Mouse (Mus musculus) cerebellum, adult 9-10 months (tissue): ENCODE measurements around the gene Stk19.

Source experiments
- DNase-seq: peaks from one replicate; pipeline ENCODE4 v3.0.0; 2022

The Stk19 gene

DNA sequence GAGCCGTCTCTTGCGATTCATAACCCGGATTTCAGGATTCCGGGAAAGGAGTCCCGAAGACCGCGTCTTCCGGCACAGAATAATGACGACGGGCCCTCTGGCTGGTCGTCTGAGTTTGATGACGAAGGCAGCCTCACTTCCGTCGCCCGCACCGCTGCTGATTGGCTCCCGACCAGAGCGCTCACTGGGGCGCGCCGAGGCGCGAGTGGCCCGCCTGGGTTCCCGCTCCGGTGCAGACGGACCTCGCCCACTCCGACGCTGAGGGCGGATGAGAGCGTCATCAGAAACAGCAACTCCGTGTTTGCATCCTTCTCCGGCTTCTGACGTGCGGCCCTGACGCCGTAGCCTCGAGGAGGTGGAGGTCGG lies at the start of gene Stk19, which contains the start of gene Dxo:
Stk19 (minus strand) TSS at position 90 of the 366 bp plus-strand sequence.
Dxo (plus strand) TSS at position 164 of the 366 bp plus-strand sequence.
- DNase-seq: peak; percentile 94

DNA sequence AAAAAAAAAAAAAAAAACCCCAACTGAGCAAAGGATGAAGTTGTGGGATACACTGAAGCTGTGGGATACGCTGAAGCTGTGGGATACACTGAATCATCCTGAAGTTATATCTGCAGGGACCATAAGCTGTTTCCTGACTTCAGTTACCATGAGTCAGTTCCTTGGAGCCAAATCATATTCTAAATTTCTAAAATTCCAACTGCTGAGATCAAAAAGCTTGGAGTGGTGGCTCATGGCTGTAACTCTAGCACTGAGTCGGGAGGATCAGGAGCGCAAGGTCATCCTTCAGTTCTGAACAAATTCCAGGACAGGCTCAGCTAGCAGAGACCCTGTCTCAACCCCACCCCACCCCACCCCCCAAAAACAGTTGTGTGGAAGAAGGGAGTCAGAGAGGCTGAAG lies 48.9 kb upstream of the Stk19 start:
- no peak for DNase-seq

DNA sequence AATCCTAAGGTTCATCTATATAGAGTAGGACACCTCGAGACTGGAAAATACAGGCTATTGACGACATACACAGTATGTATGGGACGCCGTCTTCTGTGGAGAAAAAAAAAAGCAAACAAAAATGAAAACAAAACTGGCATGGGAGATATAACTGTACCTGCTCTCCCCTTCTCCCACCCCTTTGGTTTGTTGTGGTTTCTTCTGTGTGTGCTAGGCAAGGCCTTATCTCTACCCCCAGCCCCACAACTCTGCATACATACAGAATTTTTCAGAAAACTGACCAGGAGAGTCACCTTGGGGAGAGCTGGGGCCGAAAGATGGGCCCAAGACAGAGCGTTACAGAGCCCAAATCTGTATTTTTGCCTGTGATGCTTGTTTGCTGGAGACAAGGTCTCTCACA lies 48.0 kb upstream of the Stk19 start:
- DNase-seq: no peak

DNA sequence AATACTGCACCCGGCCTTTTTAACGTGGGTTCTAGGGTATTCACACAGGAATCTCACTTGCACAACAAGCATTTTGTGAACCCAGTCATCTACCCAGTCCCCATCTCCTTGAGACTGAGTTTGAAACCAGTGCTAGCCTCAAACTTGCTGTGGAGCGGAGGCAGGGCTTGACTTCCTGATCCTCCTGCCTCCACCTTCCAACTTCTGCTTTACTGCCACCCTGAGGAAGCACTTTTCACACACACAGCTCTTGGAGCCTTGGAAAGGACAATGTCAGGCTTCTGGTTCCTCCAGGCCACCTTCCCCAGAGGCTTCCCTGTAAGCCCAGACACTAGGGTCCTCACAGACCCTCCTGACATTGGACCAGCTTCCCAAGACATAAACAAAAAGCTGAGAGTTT lies 46.6 kb upstream of the Stk19 start:
- DNase-seq: no peak

DNA sequence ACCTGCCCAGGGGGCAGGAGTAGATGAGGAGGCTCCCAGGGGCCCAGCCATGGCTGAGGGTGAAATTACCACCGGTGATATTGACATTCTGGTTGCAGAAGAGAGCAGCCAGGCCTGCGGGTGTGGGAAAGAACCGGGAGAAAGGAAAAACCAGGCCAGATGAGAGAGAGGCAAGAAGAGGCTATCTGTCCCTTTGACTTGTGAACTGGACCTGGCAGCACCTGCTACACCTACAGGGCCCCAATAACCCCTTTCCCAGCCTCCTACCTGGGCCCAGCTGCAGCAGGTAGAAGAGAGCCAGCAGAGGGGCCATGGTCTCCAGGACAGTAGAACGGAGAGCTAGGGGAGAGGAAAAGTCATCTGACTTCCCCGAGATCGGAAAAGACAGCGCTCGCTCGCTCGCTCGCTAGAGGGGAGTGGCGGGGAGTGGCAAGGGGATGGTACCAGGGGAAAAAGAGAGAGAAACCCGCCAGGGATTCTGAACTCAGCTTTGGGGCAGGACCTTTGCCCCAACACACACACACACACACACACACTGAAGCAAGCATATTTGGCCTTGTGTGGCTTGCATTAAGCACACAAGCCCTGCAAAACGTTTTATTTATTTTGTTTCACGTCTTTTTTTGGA lies 45.1 kb upstream of the Stk19 start, which contains the start of gene Gm20547:
Gm20547 (minus strand) TSS at position 360 of the 628 bp plus-strand sequence.
- DNase-seq: no peak

DNA sequence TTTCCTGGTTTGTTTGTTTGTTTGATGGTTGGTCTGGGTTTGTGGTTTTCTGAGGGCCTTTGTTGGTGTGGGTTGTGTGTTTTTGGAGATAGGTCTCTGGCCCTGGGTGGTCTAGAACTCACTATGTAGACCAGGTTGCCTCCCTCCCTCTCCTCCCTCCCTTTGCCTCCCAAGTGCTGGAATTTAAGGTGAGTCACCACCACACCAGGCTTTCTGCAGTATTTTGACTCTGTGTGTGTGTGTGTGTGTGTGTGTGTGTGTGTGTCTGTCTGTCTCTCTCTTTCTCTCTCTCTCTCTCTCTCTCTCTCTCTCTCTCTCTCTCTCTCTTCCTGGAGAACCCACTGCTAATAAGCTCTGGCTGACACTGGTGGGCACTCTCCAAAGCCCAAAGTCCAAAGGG lies 44.4 kb upstream of the Stk19 start:
- DNase-seq: no peak

DNA sequence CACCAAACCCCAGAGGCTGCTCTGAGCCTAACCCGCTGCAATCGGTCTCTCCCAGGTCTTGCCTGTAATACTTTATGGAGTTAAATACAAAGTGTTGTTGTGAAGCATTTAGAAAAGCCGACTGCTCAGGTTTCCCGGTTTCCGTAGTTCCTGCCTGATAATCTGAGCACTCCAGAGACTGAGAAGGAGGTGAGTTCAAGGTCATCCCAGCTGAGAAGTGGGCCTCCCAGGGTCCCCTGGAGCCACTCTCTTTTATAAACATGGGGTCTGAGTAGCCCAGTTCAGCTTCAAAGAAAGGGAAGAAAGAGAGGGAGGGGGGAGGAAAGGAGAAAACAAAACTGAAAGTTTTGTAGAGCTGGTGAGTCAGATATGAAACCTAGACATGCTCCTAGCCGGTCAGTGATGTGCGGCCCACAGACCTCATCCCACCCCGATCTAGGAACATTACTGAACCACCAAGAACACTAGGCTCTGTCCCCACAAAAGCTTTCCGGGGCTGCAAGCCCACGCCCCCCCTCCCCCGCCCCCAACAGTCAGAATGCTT lies 42.7 kb upstream of the Stk19 start, which contains the start of gene Zbtb12:
Zbtb12 (plus strand) TSS at position 148 of the 544 bp plus-strand sequence.
- no peak for DNase-seq

DNA sequence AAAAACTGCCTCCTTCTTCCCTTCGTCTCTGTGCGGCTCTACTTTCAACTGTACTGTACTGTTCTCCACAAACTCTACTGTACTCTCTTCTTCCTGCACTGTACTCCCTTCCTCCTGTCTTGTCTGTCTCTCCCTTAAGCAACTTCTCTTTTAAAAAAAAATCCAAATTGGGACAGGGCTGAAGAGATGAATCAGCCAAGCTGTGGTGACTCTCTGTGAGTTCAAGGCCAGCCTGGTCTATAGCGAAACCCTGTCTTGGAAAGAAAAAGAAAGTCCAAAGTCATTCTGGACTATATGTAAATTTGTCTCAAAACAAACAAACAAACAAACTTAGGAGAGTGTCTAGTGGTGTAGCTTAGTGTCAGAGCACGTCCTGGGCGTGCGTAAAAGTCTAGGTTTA lies 37.6 kb upstream of the Stk19 start:
- no peak for DNase-seq

DNA sequence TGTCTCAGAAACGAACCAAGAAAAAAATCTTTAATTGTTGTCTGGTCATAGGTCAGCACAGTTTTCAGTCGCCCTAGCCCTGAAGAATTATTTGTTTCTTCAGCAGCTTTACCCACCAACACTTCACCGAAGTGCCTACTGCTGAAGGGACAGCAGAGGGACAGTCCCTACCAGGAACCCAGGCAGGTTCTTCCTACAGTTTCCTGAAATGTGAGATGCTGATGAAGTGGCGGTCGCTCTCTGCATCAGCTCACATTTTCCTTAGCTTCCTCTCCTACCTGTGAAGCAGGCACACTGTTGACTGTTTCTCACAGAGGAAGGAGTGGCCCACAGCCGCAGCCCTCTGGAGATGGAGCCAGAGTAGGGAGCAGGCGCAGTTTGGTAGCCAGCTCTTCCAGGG lies 29.2 kb upstream of the Stk19 start:
- no peak for DNase-seq

DNA sequence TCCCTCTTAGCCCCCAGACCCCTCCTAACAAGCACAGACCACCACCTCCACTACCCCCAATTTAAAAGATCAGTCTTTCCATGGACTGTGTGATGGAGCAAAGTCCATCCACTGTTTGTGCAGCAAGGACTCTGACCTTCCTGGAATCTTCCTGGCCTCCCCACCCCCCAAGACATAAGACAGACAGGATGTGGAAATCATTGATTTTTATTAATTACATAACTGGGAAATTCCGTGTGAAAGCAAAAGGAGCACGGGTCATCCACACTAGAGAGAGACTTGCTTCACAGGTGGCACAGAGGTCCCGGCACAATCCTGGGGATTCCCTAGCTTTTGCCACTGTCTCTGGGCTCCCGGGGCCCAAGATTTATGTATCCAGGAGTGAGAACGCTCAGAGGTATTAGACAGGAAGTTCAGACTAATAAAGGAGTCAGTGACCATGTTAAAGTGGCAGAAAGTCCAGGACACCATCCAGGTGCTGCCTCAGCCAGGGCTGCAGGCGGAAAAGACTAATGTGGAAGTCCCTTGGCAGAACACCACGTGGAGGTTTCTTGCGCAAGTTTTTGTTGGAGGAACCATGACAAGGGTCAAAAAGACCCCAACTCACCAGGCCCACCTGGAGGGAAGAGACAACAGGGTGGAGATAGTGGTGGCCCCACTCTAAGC lies 25.8 kb upstream of the Stk19 start, which contains the start of gene Cfb:
Cfb (minus strand) TSS at position 103 of the 666 bp plus-strand sequence.
- no peak for DNase-seq

DNA sequence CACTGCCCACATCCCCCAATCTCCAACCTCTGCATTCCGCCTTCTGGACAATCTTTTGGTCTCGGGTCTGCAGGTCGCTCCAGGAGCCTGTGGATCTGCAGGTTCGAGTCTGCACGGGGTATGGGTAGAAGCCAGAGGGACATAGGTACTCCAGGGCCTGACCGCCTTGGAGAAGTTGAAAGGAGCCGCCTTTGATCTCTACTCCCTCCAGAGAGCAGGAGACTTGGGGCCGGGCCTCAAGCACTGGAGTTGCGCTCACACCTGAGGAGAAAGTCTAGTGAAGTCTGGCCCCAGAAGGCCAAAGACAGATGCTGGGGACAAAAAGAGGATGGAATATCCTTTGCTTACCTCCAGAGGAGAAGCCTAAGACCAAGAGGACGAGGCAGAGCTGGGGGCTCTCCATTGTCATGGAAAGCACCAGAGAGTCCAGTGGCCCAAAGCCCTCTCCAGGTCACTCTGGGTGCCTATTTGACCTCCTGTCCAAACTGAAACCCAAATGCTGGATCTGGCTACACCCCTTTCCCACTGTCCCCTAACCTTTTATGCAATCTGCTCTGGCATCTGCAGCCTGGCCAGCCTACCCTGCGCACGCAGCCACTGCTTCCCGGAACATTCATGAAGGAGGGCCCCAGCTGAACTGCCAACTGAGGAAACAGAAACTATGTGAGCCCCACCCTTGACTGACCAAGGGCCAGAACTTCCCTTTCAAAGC lies 25.1 kb upstream of the Stk19 start:
- no peak for DNase-seq

DNA sequence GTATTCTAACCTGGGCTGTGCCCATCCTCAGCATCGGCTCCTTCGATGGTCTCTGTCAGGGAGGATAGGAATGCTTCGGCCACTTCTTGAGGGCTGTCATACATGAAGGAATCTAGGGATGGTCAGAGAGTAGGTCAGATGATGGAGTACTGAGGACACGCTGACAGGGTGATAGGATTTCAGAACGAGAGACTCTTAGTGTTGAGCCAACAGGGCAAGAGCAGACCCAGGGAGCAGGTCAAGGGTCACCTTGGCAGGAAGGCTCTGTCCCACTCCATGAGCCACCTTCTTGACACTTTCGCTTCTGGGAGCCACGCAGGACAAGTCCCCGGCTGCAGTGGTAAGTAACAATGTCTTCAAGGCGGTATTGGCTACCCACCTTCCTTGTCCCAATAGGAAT lies 23.8 kb upstream of the Stk19 start:
- no peak for DNase-seq

DNA sequence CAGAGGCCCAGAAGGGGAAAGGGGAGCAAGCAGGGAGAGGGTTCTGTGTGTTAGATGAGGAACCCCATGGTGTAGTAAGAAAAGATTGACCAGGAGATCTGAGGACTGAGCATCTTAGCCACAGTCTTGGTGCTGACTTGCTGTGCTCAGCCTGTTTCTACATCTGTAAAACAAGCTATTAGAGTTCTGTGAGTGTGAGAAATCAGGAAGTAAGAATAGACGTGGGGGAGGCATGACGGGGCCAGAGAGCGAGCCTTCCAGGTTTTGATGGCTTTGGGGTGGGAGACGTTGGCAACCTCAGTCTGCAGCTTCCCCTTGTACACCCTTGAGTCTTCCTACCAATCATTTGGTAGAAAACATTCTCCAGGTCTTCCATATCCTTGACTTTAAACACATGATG lies 21.9 kb upstream of the Stk19 start:
- DNase-seq: no peak

DNA sequence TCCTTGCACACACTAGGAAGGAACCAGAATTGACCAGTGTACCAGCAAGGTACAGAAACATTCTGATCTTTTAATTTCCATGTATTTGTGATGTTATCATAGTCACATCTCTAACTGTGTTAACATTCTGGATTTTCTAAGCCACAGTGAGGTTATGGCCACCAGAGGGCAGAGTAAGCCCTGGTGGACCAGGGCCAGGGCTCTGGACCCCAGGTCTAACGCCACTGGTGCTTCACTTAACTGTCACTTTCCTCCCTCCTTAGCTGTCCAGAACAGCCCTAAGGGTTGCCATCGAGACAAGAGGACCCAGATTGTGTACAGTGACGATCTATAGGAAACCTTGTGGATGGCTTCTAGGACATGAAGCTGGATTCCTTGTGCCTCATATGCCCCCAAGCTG lies 19.1 kb upstream of the Stk19 start:
- DNase-seq: no peak

DNA sequence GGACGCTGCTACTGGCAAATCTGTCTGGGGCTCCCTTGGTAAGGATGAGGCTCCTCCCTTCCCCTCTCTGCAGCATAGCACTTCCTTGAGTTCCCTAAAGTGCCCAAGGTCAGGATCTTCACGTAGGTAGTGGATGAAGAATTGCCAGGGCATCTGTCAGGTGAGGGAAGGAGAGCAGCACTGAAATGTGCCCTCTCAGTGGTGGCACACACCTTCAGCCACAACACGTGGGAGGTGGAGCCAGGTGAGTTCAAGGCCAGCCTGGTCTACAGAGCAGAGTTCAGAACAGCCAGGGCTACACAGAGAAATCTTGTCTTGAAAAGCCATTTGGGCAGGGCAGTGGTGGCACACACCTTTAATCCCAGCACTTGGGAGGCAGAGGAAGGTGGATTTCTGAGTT lies 18.0 kb upstream of the Stk19 start:
- no peak for DNase-seq

DNA sequence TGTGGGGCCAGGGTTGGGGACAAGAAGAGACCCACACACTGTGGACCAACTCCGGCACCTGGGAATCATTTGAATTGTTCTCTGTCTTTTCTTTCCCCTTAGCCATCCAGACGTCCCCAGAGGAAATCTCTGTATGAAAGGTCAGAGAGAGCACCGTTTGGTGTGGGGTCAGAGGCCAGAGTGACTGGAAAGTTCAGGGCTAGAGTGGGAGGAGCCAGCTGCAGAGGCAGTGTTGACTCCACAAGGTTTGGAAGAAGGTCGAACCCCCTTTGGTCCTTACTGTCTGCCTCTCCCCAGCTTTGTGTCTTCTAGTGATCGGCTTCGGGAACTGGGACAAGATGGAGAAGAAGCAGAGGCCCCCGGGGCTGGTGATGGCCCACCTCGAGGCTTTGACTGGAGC lies 16.8 kb upstream of the Stk19 start:
- no peak for DNase-seq

DNA sequence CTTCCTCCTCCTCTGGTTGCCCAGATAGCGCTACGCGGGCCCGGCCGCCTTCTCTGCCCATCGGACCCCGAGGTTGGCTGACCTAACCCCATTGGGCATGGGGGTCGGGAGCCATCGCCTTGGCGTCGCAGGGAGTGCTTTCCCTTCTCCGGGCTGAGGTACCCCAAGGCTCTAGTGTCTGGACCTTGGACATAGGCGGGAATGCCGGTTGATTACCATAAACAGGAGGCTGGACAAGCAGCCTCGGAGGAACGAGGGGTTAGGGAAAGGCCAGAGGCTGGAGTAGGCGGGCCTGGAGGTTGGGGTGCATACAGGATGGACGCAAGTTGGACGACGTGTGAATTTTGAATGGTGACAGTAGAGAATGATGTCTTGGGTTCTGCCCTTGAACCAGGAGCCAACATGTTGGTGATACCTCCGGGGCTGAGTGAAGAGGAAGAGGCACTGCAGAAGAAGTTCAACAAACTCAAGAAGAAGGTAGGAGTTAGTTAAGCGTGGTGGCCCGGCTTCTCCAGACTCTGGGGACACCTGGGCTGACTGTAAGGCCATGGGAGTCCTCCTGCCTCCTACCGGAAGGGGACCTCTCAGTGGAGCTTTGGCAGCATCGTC lies 13.9 kb upstream of the Stk19 start:
- DNase-seq: no peak

DNA sequence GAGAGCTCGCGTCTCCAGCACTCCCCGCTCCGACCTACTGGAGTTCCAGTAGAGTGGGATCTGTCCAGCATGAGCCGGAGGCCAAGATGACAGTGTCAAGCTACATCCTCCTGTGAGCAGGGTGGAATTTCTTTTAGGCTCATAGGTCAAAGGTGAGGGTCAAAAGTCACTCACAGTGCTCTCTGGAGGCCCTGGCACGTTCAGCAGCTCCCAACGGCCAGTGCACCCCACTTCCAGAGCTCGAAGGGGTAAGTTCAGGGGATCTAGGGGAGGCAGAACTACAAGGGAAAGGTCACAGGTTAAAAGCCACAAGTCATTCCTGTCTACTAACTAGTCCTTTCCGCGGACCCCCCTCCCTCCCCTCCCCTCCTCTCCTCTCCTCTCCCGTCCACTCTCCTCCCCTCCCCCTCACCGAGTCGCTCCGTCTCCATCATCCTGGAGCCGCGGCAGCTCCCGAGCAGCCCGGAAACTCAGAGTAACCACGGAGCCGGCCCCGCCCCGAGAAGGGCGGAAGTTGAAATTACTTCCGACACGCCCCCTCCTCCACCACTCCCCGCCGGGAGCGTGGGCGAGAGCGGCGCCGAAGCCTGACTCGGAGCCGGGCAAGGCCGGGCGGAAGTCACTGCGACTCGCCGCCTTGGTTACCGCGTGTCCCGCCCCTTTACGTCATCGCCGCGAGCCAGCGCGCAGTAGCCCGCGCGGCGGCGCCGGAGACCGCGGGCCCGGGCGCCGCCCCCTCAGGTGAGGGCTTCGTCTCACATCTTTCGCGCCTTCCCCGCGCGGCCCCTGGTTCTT lies 13.2 kb upstream of the Stk19 start, which contains the start of the genes Skiv2l and Nelfe:
Skiv2l (minus strand) TSS at position 489 of the 795 bp plus-strand sequence.
Nelfe (plus strand) TSS at position 670 of the 795 bp plus-strand sequence.
- peak; percentile 97 for DNase-seq

DNA sequence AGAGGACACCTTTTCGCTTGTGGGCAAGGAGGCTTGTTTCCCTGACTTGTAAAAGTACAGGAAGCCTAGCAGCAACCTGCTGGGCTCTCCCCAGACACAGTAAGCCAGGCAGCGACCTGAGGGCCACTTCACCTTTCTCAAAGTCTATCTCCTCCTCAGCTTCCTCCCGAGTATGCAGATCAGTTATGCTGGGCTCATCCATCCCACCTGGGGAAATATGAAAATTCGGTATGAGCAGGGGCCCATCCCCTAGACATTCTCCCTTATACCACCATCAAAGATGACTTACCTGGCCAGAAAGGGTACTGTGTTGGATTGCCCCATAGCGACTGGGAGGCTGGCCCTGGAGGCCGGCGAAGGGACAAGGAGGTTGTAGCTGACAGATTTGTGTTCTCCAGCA lies 10.9 kb upstream of the Stk19 start:
- no peak for DNase-seq

DNA sequence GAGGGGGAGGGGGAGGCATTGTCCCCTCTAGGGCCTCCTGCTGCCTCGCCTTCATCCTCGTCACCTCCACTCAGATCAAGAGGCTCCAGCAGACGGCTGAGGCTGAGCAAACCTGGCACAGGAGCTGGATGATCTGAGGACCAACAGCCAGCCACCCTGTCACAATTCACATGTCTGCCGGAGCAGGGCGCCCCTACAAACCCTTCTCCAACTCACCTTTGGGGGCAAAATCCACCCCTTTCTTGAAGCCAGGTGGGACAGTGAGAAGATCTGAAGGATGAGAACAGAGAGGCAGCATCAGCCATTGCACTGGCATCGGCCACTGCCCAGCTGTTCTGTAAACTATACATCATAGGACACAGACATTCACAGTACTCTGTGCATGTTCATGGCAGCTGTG lies 10.4 kb upstream of the Stk19 start:
- no peak for DNase-seq

DNA sequence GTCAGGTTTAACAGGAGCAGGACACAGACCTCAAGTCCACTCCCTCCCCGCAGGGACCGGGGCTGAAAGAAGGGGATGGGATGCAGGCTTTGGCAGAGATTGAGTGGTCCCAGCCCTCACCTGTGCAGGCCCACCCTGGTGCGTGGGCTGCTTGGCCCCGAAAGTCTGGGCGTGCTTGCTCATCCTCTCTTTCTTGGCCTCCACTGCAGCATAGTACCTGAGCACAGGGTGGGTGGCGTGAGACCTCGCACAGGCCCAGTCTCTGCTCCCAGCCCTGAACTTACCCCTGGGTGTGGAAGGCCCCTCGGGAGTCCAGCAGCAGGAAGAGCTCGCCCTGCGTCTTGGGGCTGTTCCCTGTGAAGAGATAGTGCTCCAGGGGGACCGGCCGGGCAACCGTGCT lies 8.1 kb upstream of the Stk19 start:
- DNase-seq: no peak

DNA sequence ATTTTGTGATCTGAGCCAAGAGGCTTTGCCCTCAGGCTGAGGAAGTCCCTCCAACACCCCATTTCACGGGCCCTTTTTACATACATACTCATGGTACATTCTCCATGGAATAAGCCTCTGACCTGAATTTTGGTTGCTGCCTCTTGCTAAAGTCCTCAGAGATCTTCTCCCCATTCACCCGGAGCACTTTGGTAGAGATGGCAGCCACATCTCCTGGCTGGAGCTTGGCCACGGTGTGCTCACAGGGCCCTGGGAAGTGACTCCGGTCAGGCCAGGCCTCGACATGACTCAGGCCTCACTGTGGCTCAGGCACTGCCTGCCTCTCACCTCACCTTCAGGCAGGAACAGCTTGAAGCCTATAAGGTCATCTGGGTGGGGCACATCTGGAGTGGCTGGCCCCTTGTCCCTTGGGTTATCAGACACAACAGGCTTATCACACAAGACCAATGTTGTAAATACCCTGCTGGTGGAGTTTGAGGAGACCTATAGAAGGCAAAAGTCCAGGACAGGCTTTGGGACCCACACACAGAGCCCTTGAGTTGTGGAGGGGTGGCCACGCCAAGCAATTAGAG lies 4.1 kb upstream of the Stk19 start:
- DNase-seq: no peak
